Mouse (Mus musculus) liver, postnatal 0 days (tissue): ENCODE measurements around the gene Ddx28.
"Not testable (repeated sequence)": the region's sequence is repeated elsewhere in the genome, so short reads cannot be mapped to it uniquely, and the experiment has no call there.

Experiments
- CTCF ChIP-seq: sonication (generic); IDR thresholded peaks from 2 replicates; pipeline ENCODE4 v1.5.1; 2016; ENCODE audit warnings: antibody characterized with exemption, low read depth
- EP300 ChIP-seq: IDR thresholded peaks from 2 replicates; pipeline ENCODE4 v1.6.1; 2016; ENCODE audit warnings: antibody characterized with exemption, low read depth, mild to moderate bottlenecking

- TF ChIP-seq CTCF = not testable (repeated sequence)
- peak; percentile 43; the same call in 1 of the 2 replicates for TF ChIP-seq EP300
Observed at GRCm38 (mm10) chr8:106012203-106012602, 521 bp upstream of the Ddx28 start.
